Mouse (Mus musculus) heart, postnatal 0 days (tissue): ENCODE data around the gene Rptor.

Source experiments
- CTCF ChIP-seq: IDR thresholded peaks from 2 replicates; pipeline ENCODE4 v1.5.1; 2016; ENCODE audit warnings: antibody characterized with exemption, control low read depth, low read depth
- EP300 ChIP-seq: IDR thresholded peaks from 2 replicates; pipeline ENCODE4 v1.6.1; 2016; ENCODE audit warnings: antibody characterized with exemption, low read depth

GRCm38 (mm10) chr11:119731382-119731781 is 128.7 kb downstream of the Rptor start:
- TF ChIP-seq CTCF (no peak), EP300 (no peak)
